Mouse (Mus musculus): ENCODE results near the gene Ddi2. TPM values are rescaled to one million over a fixed set of nuclear protein-coding genes. Genes with fewer than 3 reads are reported as not detected.
"Not testable (repeated sequence)": the region's sequence is repeated elsewhere in the genome, so short reads cannot be mapped to it uniquely, and the experiment has no call there.

The Ddi2 gene
- polyA plus RNA-seq (2012; ENCODE audit: insufficient read depth, low replicate concordance) = 0.43 and 1.7 TPM in 2 replicates

GRCm38 (mm10) chr4:141722731-141723672, at the start of gene Ddi2:
TSS of gene Ddi2 (minus strand) at chr4:141723419.
- Histone ChIP-seq H3K36me3 (replicated peaks; ENCODE audit: low read length) (peaks cover 18% of the 10 kb centered on the region), H3K4me3 (replicated peaks) (peak within 1 kb of the TSS; percentile 98), H3K9me3 (no peaks in the 10 kb centered on the region), H3K27me3 (replicated peaks) (peaks cover 2% of the 10 kb centered on the region), H3K4me1 (peaks cover 60% of the 10 kb centered on the region)
- TF ChIP-seq GATA1 (IDR thresholded peaks at IDR 0.05; ENCODE audit: borderline replicate concordance, low read length) (no peak), FLI1 (IDR thresholded peaks at IDR 0.05; ENCODE audit: low read length) (no peak)

- not testable (repeated sequence) for H3K9me3 ChIP-seq; H3K4me3 ChIP-seq (replicated peaks); H3K27me3 ChIP-seq (replicated peaks)
- H3K36me3 ChIP-seq (replicated peaks; ENCODE audit: low read length) = peaks cover 93% of the 10 kb centered on the region
- H3K4me1 ChIP-seq = peaks cover 32% of the 10 kb centered on the region
Measured at GRCm38 (mm10) chr4:141773019-141773418, 49.8 kb upstream of the Ddi2 start.

GRCm38 (mm10) chr4:141771823-141772222, 48.6 kb upstream of the Ddi2 start:
- H3K4me1 ChIP-seq = peaks cover 40% of the 10 kb centered on the region
- peaks cover 96% of the 10 kb centered on the region for H3K36me3 ChIP-seq (replicated peaks; ENCODE audit: low read length)
- H3K4me3 ChIP-seq (replicated peaks) = no peak overlapping the region
- H3K27me3 ChIP-seq (replicated peaks) = no peaks in the 10 kb centered on the region
- TF ChIP-seq GATA1 (IDR thresholded peaks at IDR 0.05; ENCODE audit: borderline replicate concordance, low read length) (no peak), FLI1 (IDR thresholded peaks at IDR 0.05; ENCODE audit: low read length) (no peak)
- no peaks in the 10 kb centered on the region for H3K9me3 ChIP-seq

- H3K4me1 ChIP-seq = peaks cover 44% of the 10 kb centered on the region
- peaks cover 82% of the 10 kb centered on the region for H3K36me3 ChIP-seq (replicated peaks; ENCODE audit: low read length)
- no peak for TF ChIP-seq GATA1 (IDR thresholded peaks at IDR 0.05; ENCODE audit: borderline replicate concordance, low read length)
- no peak for TF ChIP-seq FLI1 (IDR thresholded peaks at IDR 0.05; ENCODE audit: low read length)
Measured at GRCm38 (mm10) chr4:141769501-141770160, 46.4 kb upstream of the Ddi2 start.

GRCm38 (mm10) chr4:141767353-141768036, 44.3 kb upstream of the Ddi2 start:
- peaks cover 85% of the 10 kb centered on the region for H3K36me3 ChIP-seq (replicated peaks; ENCODE audit: low read length)
- H3K27me3 ChIP-seq (replicated peaks) = no peaks in the 10 kb centered on the region
- H3K4me3 ChIP-seq (replicated peaks) = peak overlapping the region; percentile 42
- no peaks in the 10 kb centered on the region for H3K9me3 ChIP-seq
- peaks cover 41% of the 10 kb centered on the region for H3K4me1 ChIP-seq
- TF ChIP-seq FLI1 (IDR thresholded peaks at IDR 0.05; ENCODE audit: low read length) = no peak
- no peak for TF ChIP-seq GATA1 (IDR thresholded peaks at IDR 0.05; ENCODE audit: borderline replicate concordance, low read length)

More at GRCm38 (mm10) chr4:141769501-141770160, 46.4 kb upstream of the Ddi2 start:
- Histone ChIP-seq H3K27me3 (replicated peaks) (no peaks in the 10 kb centered on the region), H3K9me3 (no peaks in the 10 kb centered on the region), H3K4me3 (replicated peaks) (no peak overlapping the region)

GRCm38 (mm10) chr4:141766668-141767352, 43.6 kb upstream of the Ddi2 start:
- TF ChIP-seq GATA1 (IDR thresholded peaks at IDR 0.05; ENCODE audit: borderline replicate concordance, low read length) = no peak
- H3K4me1 ChIP-seq = peaks cover 34% of the 10 kb centered on the region
- H3K9me3 ChIP-seq = no peaks in the 10 kb centered on the region
- no peaks in the 10 kb centered on the region for H3K27me3 ChIP-seq (replicated peaks)
- H3K36me3 ChIP-seq (replicated peaks; ENCODE audit: low read length) = peaks cover 86% of the 10 kb centered on the region
- H3K4me3 ChIP-seq (replicated peaks) = peak overlapping the region; percentile 28

GRCm38 (mm10) chr4:141766316-141766667, 43.1 kb upstream of the Ddi2 start:
- Histone ChIP-seq H3K4me3 (replicated peaks) (no peak overlapping the region), H3K4me1 (peaks cover 29% of the 10 kb centered on the region), H3K36me3 (replicated peaks; ENCODE audit: low read length) (peaks cover 86% of the 10 kb centered on the region), H3K9me3 (no peaks in the 10 kb centered on the region), H3K27me3 (replicated peaks) (no peaks in the 10 kb centered on the region)
- TF ChIP-seq GATA1 (IDR thresholded peaks at IDR 0.05; ENCODE audit: borderline replicate concordance, low read length) (no peak), FLI1 (IDR thresholded peaks at IDR 0.05; ENCODE audit: low read length) (no peak)

GRCm38 (mm10) chr4:141765008-141765407, 41.8 kb upstream of the Ddi2 start:
- TF ChIP-seq FLI1 (IDR thresholded peaks at IDR 0.05; ENCODE audit: low read length) (no peak), GATA1 (IDR thresholded peaks at IDR 0.05; ENCODE audit: borderline replicate concordance, low read length) (no peak)
- Histone ChIP-seq H3K4me3 (replicated peaks) (no peak overlapping the region), H3K36me3 (replicated peaks; ENCODE audit: low read length) (peaks cover 80% of the 10 kb centered on the region), H3K27me3 (replicated peaks) (no peaks in the 10 kb centered on the region), H3K4me1 (peaks cover 23% of the 10 kb centered on the region), H3K9me3 (no peaks in the 10 kb centered on the region)

- Histone ChIP-seq H3K4me1 (peaks cover 16% of the 10 kb centered on the region), H3K36me3 (replicated peaks; ENCODE audit: low read length) (peaks cover 65% of the 10 kb centered on the region), H3K27me3 (replicated peaks) (peaks cover 2% of the 10 kb centered on the region), H3K9me3 (no peaks in the 10 kb centered on the region), H3K4me3 (replicated peaks) (no peak overlapping the region)
- TF ChIP-seq FLI1 (IDR thresholded peaks at IDR 0.05; ENCODE audit: low read length) (no peak), GATA1 (IDR thresholded peaks at IDR 0.05; ENCODE audit: borderline replicate concordance, low read length) (no peak)
Measured at GRCm38 (mm10) chr4:141763476-141763875, 40.3 kb upstream of the Ddi2 start.

Data from megakaryocyte, embryonic 14.5 days (primary cell).